Mouse (Mus musculus) urinary bladder, postnatal 14 days (tissue): ENCODE data around the gene Hist1h3c.

Source experiments
- DNase-seq: peaks from one replicate; pipeline ENCODE4 v3.0.0; 2021; ENCODE audit warnings: low spot score

Gene Hist1h3c

GRCm38 (mm10) chr13:23757211-23757773 lies 11.9 kb upstream of the Hist1h3c start:
- no peak for DNase-seq

DNA sequence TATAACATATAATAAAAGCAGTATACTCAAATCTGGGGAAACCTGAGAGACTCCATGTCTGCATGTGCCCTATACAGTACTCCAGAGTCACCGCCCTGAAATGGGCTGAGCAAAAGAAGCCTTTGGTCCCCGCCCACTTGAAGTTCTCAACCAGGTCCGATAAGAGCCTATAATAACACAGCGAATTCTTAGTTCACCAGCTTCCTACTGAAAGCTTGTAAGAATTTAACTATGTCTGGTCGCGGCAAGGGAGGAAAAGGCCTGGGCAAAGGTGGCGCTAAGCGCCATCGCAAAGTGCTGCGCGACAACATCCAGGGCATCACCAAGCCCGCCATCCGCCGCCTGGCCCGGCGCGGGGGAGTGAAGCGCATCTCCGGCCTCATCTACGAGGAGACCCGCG lies 11.4 kb upstream of the Hist1h3c start, which contains the start of gene Hist1h4b:
TSS of gene Hist1h4b (plus strand) at position 224 of the 400 bp plus-strand sequence.
- DNase-seq, result peak; percentile 92

DNA sequence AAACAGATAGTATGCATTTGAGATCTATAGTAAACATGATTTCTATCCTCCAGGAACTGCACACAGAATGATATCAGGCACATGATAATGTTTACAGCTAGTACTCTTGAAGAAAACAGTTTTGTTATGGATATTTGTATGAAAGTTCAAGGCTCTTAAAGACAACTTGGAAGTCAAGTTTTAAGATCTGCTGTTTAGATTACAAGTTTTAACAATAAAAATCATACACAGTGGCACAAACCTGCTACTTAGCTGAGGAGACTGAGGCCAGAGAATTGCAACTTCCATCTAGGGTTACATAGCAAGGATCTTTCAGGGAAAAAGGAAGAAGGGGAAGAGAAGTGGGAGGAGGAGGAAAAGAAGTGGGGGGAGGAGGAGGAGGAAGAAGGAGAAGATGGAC lies 9.6 kb upstream of the Hist1h3c start:
- DNase-seq, result no peak

DNA sequence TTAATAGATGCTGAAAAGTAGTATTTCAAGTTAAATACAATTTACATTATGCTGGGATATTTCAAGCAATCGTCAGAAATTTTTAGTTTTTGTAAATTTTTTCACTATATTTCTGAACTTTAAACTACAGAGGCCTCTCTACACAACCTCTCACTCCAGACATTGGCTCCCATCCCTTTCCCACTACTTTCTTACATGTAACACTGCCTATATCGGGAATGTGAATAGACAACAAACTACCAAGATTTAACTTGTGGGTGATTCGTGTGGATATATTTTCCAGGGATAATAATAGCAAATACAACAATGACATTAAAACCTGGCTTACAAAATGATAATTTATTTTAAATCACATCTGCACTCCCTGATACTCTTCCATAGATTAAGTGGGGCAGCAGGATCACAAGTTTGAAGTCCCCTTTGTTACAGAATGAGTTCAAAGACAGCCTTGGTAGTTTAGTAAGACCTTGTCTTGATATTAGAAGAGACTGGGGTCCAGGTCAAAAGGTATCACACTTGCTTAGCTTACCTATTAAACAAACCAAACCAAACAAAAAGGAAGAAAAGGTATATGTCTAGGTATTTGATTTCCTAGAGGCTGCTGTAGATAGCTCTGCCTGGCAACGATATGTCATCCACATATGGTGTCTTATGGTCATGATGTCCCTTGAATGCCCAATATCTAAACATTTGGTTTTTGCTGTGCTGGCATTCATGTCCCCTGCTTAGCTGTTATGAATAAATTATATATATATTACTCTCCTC lies 8.1 kb upstream of the Hist1h3c start:
- DNase-seq, result no peak

- no peak for DNase-seq
Measured at GRCm38 (mm10) chr13:23752742-23753172, 7.4 kb upstream of the Hist1h3c start.

- DNase-seq, result peak; percentile 90
Measured at GRCm38 (mm10) chr13:23752067-23752741, 6.8 kb upstream of the Hist1h3c start, which contains the start of gene Hist1h3b. Hist1h3b (plus strand) TSS chr13:23752267.

DNA sequence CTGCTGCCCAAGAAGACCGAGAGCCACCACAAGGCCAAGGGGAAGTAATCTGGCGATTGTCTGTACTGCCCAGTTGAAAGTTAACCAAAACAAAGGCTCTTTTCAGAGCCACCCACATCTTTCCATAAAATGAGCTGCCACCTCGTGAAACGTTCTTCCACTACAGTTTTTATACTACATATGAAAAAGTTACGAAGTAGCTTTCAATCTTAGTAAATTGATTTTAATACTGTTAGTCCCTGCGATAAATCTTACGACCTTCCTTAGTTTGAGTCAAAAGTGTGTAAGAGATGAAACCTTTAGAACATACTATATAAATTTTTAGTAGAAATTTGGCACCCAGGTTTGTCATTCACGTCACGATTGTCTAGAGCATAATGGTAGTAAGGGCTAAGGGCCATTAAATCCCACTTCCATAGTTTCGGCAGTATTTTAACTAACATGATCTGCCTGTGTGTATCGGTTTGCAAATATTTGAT lies 6.1 kb upstream of the Hist1h3c start:
- no peak for DNase-seq

GRCm38 (mm10) chr13:23750839-23751477 lies 5.6 kb upstream of the Hist1h3c start, which contains the start of gene Hist1h2ab:
Hist1h2ab (plus strand) TSS chr13:23751126.
- DNase-seq, result peak; percentile 40

DNA sequence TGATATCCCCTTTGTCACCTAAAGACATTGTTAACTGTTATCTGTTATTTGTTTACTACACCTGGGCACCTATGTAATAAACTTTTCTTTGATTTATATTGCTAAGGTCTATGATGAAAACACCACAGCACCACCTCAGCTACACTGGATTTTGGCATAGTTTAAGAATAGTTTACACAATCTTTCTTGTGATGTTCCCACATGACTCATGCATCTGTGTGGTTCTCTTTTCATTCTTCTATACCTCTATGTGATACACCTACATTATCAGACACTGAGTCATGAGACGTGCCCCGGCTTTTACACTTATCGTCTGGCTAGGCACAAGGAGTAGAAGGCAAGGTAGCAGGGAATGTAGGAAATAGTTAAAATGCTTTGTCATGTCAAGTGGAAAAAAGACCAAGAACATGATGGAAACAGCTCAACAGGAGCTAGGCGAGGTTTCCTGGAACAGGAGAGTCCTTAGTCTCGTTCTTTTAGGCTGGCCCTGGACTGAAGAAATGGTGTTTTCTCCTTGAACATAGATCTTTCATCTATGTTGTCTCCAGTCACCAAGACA lies 4.2 kb upstream of the Hist1h3c start:
- no peak for DNase-seq

DNA sequence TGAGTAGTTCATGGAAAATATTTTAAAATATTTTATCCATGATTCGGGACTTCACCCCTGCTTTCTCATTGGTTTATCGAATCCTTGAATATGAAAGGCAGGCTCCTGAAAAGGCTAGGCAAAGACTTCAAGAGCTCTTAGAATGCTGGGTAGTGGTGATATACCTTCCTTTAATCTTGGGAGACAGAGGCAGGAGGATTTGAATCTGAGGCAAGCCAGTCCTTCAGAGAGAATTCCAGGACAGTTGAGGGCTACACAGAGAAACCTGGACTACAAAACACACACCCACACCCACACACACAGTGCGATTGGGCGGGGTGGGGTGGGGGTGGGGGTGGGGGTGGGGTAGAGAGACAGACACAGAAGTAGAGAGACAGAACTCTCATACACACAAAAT lies 2.5 kb upstream of the Hist1h3c start:
- no peak for DNase-seq

- DNase-seq, result no peak
Measured at GRCm38 (mm10) chr13:23747081-23747891, 1.9 kb upstream of the Hist1h3c start.

DNA sequence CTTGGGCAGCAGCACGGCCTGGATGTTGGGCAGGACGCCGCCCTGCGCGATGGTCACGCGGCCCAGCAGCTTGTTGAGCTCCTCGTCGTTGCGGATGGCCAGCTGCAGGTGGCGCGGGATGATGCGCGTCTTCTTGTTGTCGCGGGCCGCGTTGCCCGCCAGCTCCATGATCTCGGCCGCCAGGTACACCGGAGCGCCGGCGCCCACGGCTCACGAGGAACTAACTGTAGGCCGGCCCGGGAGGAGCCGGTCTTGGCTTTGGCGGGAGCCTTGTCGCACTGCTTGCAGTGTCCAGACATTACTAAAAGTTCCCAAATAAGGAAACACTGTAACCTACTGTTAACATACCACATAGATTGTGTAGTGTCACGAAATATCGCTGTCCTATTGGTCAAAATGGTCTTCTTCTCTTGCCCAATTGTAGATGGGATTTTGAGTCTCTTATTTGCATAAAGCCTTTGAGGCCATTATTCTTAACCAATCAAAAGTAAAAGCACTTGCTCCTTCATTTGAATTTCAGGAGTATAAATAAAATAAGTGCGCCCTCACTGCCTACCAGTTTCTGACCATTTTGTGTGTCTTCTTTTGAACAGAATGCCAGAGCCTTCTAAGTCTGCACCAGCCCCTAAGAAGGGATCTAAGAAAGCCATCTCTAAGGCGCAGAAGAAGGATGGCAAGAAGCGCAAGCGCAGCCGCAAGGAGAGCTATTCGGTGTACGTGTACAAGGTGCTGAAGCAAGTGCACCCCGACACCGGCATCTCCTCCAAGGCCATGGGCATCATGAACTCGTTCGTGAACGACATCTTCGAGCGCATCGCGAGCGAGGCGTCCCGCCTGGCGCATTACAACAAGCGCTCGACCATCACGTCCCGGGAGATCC lies 1.0 kb upstream of the Hist1h3c start, which contains the start of gene Hist1h2bb:
TSS of gene Hist1h2bb (plus strand) at position 534 of the 880 bp plus-strand sequence.
- DNase-seq, result peak; percentile 56

DNA sequence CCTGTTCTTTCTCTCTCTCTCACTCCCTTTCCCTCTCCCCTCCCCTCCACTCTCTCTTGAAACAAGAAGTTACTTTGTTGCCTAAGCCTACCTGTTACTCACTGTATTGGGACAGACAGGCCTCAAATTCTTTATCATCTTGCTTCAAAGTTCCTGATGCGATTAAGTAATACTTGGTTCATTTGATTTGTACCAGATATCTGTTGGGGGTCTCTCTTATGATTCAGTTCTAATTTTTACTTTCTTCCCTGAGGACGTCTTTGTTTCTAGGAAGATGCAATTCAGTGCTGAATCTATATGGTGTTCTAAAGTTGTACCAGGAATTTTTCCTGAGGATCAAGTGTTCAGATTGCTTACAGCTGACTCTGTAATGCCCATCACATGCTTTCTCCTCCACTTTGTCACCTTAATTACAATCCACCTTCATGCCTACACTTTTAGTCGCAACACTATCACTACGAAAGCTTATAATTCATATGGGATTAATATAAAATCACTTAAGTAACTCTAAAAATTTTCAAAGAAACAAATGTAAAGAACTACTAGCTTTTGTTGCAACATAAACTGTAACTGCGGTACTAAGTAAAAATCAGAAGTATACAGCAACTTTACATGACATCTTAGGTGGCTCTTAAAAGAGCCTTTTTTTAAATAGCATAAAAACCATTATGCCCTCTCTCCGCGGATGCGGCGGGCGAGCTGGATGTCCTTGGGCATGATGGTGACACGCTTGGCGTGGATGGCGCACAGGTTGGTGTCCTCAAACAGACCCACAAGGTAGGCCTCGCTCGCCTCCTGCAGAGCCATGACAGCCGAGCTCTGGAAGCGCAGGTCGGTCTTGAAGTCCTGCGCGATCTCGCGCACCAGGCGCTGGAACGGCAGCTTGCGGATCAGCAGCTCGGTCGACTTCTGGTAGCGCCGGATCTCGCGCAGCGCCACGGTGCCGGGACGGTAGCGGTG lies 701 bp downstream of the Hist1h3c start:
- DNase-seq, result no peak

DNA sequence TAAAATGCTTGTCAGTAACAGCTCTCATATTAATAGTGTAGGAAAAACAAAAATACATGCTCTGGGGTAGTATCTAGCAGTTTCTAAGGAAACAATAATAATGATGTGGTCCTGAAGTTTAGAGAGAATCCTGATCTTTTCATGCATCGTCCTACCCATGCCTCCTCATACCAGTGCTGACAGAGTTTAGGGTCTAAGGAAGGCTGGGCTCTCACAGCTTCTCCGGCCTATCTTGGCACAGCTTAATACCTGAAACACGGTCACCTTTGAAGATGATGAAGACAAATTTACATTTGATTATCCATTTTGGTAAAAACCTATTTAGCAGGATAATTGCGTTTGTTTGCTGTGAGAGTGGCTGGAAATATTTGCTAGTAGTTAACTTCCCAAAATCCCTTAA lies 1.4 kb downstream of the Hist1h3c start:
- no peak for DNase-seq

GRCm38 (mm10) chr13:23743215-23743614 lies 2.2 kb downstream of the Hist1h3c start:
- DNase-seq, result no peak

GRCm38 (mm10) chr13:23742007-23742406 lies 3.4 kb downstream of the Hist1h3c start:
- no peak for DNase-seq

GRCm38 (mm10) chr13:23740910-23741309 lies 4.5 kb downstream of the Hist1h3c start:
- no peak for DNase-seq

DNA sequence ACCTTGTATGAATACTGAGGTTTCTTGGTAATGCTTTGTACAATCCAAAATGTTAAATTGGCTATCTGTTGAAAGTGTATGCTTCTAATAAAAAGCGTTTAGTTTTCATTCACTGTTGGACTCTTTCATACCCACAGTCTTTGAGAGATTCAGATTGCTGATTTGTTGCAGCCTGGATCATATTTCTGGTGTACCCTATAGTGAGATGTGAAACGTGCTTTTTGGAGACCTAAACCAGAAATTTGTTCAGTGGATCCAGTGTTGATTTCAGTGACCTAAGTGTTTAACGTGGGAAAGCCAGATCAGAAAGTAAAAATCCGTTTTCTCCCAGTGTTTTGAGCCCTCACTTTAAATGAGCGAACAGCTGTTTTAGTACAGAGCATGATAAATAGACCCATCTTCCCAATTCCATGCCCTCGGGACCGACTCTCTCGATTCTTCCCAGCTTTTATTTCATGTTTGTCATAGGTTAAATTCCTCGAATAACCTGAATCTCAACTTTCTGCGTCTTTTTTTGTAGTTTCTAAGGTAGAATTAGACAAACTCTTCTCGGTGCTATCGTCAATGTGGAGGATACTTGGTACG lies 5.1 kb downstream of the Hist1h3c start:
- no peak for DNase-seq

DNA sequence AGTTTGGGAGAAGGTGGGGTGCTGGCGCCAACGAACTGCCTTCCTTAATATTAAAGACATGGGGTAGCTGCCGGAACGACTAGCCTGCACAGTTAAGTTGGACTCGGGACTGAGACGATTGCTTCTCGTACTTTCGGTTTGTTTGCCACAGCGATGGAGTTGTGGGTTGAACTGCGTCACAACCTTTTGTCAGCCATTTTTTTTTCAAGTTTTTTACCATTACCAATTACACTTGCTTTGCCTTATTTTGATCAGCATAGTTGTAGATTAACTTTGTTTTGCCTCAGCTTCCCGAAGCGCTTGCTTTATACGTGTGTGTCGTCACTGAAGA lies 5.5 kb downstream of the Hist1h3c start:
- DNase-seq, result no peak
